Mouse (Mus musculus) hindbrain, embryonic 12.5 days (tissue): ENCODE results near the gene Slc25a18. TPM values are rescaled to one million over a fixed set of nuclear protein-coding genes. Genes with fewer than 3 reads are reported as not detected.

ENCODE experiments used
- ATAC-seq: fragments of 200-750 bp; cut with Nextera tagmentation; 2 replicates; pipeline ENCODE4 v1.8.0; 2017; ENCODE audit warnings: moderate TSS enrichment; ENCODE audit not compliant: low FRiP score
- H3K27ac ChIP-seq: fragments of 300-500 bp; sonication (generic); 2 replicates; pipeline ENCODE4 v1.5.1; 2016; ENCODE audit warnings: mild to moderate bottlenecking
- H3K27me3 ChIP-seq: fragments of 300-500 bp; sonication (generic); 2 replicates; pipeline ENCODE4 v1.6.1; 2016; ENCODE audit warnings: mild to moderate bottlenecking
- H3K36me3 ChIP-seq: fragments of 300-500 bp; sonication (generic); 2 replicates; pipeline ENCODE4 v1.6.1; 2016; ENCODE audit warnings: mild to moderate bottlenecking
- H3K4me1 ChIP-seq: fragments of 300-500 bp; sonication (generic); 2 replicates; pipeline ENCODE4 v1.6.1; 2016
- H3K4me2 ChIP-seq: fragments of 300-500 bp; sonication (generic); replicated peaks from 2 replicates; pipeline ENCODE4 v1.6.1; 2016; ENCODE audit warnings: mild to moderate bottlenecking
- H3K4me3 ChIP-seq: fragments of 300-500 bp; sonication (generic); 2 replicates; pipeline ENCODE4 v1.5.1; 2016; ENCODE audit warnings: mild to moderate bottlenecking
- H3K9ac ChIP-seq: fragments of 300-500 bp; sonication (generic); 2 replicates; pipeline ENCODE4 v1.6.1; 2016; ENCODE audit warnings: mild to moderate bottlenecking, moderate library complexity
- H3K9me3 ChIP-seq: fragments of 300-500 bp; sonication (generic); replicated peaks from 2 replicates; pipeline ENCODE4 v1.6.1; 2016; ENCODE audit warnings: mild to moderate bottlenecking
- WGBS: fragments of 180-500 bp; shearing (Covaris S2); methylation state at CpG from one replicate; pipeline ENCODE4 v1.1.7; 2016; 5-methylcytosine and 5-hydroxymethylcytosine counted together
- polyA plus RNA-seq: library from polyadenylated mRNA; unstranded; fragments of >200 nt; fragmentation: Nextera tagmentation; extraction: Ambion mirVana; gene quantifications from 2 replicates; pipeline ENCODE4 v1.2.1, GENCODE M21; 2016

Gene Slc25a18
- polyA plus RNA-seq, 1 experiment from 2014 or later, result 2.9 TPM

DNA sequence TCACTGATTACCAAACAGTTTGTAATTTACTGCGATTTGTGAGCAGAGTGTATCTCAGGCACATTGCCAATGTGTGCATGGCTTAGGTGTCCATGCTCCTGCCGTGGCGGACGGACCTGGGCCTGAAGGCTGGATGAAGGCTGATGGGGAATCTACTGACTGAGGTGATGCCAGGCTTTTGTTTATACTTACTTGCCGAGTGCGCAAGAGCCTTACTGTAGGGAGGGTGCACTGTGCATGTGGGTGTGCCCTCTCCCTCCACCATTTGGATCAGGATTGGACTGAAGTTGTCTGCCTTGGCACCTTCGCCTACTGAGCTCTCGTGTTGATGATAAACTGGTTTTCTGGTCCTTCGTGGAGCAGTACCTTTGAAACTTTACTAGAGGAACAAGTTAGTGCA lies 4.2 kb downstream of the Slc25a18 start:
- Histone ChIP-seq H3K9ac (no peak overlapping the region), H3K27ac (no peak overlapping the region), H3K4me3 (no peak overlapping the region), H3K27me3 (no peaks in the 10 kb centered on the region), H3K4me2 (no peak overlapping the region), H3K4me1 (peaks cover 15% of the 10 kb centered on the region), H3K36me3 (no peaks in the 10 kb centered on the region), H3K9me3 (no peaks in the 10 kb centered on the region)
- WGBS, result 92% methylated on average over 9 of the region's 9 CpGs
- ATAC-seq, result no peak

DNA sequence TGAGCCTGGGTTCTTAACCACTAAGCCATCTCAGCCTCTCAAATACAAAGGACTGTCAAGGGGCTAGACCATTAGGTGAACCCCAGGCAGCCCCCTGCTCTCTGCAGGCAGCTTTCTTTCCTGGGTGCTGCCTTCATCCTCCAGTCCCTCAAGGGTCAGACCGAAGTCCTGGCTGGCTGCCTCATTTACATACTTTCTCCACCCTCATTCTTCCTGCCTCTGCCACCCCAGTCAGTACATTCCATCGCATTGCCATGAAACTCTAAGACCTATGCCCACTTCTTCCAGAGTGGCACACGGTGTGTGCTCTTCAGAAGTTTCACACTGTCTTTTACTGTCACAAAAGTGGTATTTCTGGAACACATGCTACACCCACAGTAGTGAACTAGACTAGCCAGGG lies 4.8 kb downstream of the Slc25a18 start:
- H3K4me3 ChIP-seq, result no peak overlapping the region
- no peak overlapping the region for H3K4me2 ChIP-seq
- H3K27ac ChIP-seq, result no peak overlapping the region
- no peak for ATAC-seq
- H3K36me3 ChIP-seq, result no peaks in the 10 kb centered on the region
- 63% methylated on average over 3 of the region's 3 CpGs for WGBS
- H3K9me3 ChIP-seq, result no peaks in the 10 kb centered on the region
- H3K27me3 ChIP-seq, result no peaks in the 10 kb centered on the region
- H3K4me1 ChIP-seq, result peaks cover 11% of the 10 kb centered on the region
- H3K9ac ChIP-seq, result no peak overlapping the region

DNA sequence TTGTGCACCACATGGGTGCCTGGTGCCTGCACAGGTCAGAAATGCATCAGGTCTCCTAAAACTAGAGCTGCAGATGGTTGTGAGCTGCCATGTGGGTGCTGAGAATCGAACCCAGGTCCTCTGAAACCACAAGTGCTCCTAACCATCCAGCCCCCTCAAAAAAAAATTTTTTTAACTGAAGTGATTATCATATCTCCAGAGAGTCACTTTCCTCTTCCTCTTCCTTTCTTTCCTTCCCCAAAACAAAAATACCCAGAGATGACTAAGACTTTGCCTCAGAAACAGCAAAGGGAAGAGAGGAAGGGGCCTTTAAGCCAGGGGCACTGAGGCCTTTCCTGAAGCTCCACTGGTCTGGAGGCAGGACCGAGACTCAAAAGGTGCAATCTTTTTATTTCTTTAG lies 9.6 kb downstream of the Slc25a18 start:
- no peak for ATAC-seq

DNA sequence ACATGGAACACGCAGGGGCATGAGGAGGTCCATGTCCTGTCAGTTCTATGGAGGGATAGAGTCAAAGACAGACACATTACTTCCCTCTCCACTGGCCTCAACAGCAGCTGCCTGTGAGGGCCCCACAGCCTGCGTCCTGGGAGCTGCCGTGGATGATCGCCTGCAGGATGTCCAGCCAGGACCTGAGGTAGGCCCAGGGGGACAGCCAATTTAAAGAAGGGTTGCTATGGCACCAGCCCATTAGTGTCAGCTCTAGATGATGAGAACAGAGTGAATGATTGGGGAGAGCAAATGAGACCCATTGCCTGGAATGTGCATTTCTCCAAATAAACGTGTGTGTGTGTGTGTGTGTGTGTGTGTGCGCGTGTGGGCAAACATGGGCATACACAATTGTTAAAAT lies 11.0 kb downstream of the Slc25a18 start:
- H3K27me3 ChIP-seq, result no peaks in the 10 kb centered on the region
- no peak overlapping the region for H3K9ac ChIP-seq
- peaks cover 3% of the 10 kb centered on the region; the same call in 1 of the 2 replicates for H3K36me3 ChIP-seq
- WGBS, result 48% methylated on average over 7 of the region's 7 CpGs
- 0 out of 2 replicates have a peak overlapping the region, but pooled peaks have one; percentile 8 for H3K27ac ChIP-seq
- 0 out of 2 replicates have a peak, but pooled peaks have one; percentile 11 for ATAC-seq
- no peak overlapping the region for H3K4me2 ChIP-seq
- H3K9me3 ChIP-seq, result no peaks in the 10 kb centered on the region
- H3K4me3 ChIP-seq, result no peak overlapping the region
- peaks cover 7% of the 10 kb centered on the region for H3K4me1 ChIP-seq

More for the DNA sequence above, 9.6 kb downstream of the Slc25a18 start:
- H3K27ac ChIP-seq, result no peak overlapping the region
- H3K4me2 ChIP-seq, result no peak overlapping the region
- H3K4me3 ChIP-seq, result no peak overlapping the region
- H3K4me1 ChIP-seq, result peaks cover 7% of the 10 kb centered on the region
- H3K9ac ChIP-seq, result no peak overlapping the region
- H3K36me3 ChIP-seq, result no peaks in the 10 kb centered on the region
- H3K9me3 ChIP-seq, result no peaks in the 10 kb centered on the region
- H3K27me3 ChIP-seq, result no peaks in the 10 kb centered on the region
- 89% methylated on average over 2 of the region's 2 CpGs for WGBS

DNA sequence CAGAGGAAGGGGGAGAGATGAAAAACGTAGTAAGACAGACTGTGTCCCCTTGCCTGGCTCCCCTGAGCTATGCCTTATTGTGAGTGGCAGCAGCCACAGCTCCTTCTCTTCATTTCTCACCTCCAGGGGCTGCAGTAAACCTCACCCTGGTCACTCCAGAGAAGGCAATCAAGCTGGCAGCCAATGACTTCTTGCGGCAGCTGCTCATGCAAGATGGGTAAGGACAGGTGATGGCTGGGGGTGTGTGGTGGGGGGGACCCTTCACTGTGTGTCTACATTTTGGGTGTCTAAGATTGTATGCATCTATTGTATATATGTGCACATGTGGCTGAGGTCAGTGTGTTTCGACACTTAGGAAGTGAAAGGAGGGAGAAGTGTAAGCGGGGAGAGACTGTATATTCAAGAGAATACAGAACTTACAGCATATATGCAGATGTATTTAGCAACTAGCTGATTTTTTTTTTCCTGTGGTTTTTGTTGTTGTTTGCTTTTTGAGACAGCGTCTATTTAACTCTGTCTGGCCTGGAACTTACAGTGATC lies 14.8 kb downstream of the Slc25a18 start:
- 86% methylated on average over 5 of the region's 5 CpGs for WGBS
- no peaks in the 10 kb centered on the region for H3K27me3 ChIP-seq
- ATAC-seq, result no peak
- peaks cover 21% of the 10 kb centered on the region for H3K36me3 ChIP-seq
- H3K4me3 ChIP-seq, result no peak overlapping the region
- peaks cover 11% of the 10 kb centered on the region for H3K4me1 ChIP-seq
- H3K27ac ChIP-seq, result no peak overlapping the region
- H3K9ac ChIP-seq, result no peak overlapping the region
- no peak overlapping the region for H3K4me2 ChIP-seq
- no peaks in the 10 kb centered on the region for H3K9me3 ChIP-seq

DNA sequence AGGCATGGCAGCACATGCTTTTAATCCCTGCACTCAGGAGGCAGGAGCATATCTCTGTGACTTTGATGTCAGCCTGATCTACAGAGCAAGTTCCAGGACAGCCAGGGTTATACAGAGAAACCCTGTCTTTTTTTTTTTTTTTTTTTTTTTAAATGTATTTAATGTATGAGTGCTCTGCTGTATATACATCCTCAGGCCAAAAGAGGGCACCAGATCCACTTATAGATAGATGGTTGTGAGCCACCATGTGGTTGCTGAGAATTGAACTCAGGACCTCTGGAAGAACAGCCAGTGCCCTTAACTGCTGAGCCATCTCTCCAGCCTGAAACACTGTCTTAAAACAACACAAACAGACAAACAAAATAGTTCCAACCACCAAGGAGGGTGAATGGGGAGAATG lies 15.5 kb downstream of the Slc25a18 start:
- peaks cover 11% of the 10 kb centered on the region for H3K4me1 ChIP-seq
- no peak for ATAC-seq
- no peak overlapping the region for H3K4me3 ChIP-seq
- no peak overlapping the region for H3K9ac ChIP-seq
- H3K27ac ChIP-seq, result no peak overlapping the region
- H3K36me3 ChIP-seq, result peaks cover 29% of the 10 kb centered on the region
- no peaks in the 10 kb centered on the region for H3K27me3 ChIP-seq
- H3K4me2 ChIP-seq, result no peak overlapping the region
- no peaks in the 10 kb centered on the region for H3K9me3 ChIP-seq

DNA sequence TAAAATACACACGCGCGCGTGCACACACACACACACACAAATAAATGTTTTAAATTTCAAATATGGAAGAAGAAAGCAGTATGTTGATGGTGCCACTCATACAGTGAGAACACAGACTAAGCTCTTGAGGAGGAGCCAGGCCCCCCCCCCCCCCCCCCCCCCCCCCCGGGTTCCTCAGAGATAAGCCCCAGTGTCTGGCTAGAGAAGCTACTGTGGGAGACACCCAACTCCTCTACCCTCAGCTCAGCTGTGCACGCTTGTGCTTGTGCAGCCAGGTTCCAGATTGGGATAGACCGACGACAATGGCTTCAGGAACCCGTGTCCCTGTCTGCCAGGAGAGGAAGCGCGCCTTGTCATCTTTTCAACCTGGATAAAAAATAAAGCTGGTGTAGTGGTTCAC lies 16.8 kb downstream of the Slc25a18 start:
- H3K4me2 ChIP-seq, result no peak overlapping the region
- no peak overlapping the region for H3K27ac ChIP-seq
- no peaks in the 10 kb centered on the region for H3K9me3 ChIP-seq
- WGBS, result 93% methylated on average over 10 of the region's 11 CpGs
- peaks cover 4% of the 10 kb centered on the region; the same call in 1 of the 2 replicates for H3K4me1 ChIP-seq
- no peak overlapping the region for H3K9ac ChIP-seq
- no peak for ATAC-seq
- no peaks in the 10 kb centered on the region for H3K27me3 ChIP-seq
- peaks cover 41% of the 10 kb centered on the region for H3K36me3 ChIP-seq
- H3K4me3 ChIP-seq, result no peak overlapping the region

DNA sequence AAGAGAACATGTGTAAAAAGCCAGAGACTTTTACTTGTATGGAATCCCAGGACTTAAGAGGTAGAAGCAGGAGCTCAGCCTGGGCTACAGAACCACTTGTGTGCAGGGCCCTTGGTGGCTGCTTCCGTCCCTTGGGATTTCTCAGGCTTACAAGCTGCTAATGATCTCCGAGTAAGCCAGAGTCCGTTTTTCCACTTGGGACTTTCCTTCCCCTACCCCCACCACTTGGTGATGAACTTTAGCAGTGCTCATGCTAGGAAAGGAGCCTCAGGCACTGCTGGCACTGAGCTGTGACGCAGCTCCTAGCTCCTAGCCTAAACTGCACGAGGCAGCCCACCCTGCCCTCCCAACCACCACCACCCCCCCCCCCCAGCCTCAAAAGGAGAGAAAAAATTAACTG lies 17.3 kb downstream of the Slc25a18 start:
- 70% methylated on average over 5 of the region's 5 CpGs for WGBS
- no peak overlapping the region for H3K4me3 ChIP-seq
- no peak for ATAC-seq
- no peak overlapping the region for H3K9ac ChIP-seq
- H3K27me3 ChIP-seq, result no peaks in the 10 kb centered on the region
- no peaks in the 10 kb centered on the region for H3K9me3 ChIP-seq
- no peak overlapping the region for H3K4me2 ChIP-seq
- peaks cover 4% of the 10 kb centered on the region; the same call in 1 of the 2 replicates for H3K4me1 ChIP-seq
- peaks cover 47% of the 10 kb centered on the region for H3K36me3 ChIP-seq
- no peak overlapping the region for H3K27ac ChIP-seq

DNA sequence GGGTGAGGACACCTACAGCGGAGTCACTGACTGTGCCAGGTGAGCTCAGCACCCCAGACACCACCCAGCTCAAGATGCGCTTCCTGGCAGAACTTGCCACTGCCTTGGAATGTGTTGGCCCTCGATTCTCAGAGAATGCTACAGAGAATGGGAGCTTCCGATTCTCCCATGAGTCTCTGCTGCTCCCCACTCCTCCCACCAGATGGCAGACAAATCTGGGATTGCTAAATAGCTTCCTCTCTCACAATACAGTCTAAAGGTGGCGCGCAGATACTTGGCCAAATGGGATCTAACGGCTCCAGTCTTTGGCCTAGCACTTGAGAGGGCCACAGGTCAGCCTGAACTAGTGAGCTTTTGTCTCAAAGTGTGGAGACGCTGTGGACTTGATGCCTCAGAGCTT lies 19.6 kb downstream of the Slc25a18 start:
- no peak for ATAC-seq
- no peak overlapping the region for H3K4me3 ChIP-seq
- peaks cover 4% of the 10 kb centered on the region; the same call in 1 of the 2 replicates for H3K4me1 ChIP-seq
- no peaks in the 10 kb centered on the region for H3K9me3 ChIP-seq
- 91% methylated on average over 8 of the region's 8 CpGs for WGBS
- H3K27me3 ChIP-seq, result no peaks in the 10 kb centered on the region
- peaks cover 69% of the 10 kb centered on the region for H3K36me3 ChIP-seq
- H3K27ac ChIP-seq, result no peak overlapping the region
- H3K9ac ChIP-seq, result no peak overlapping the region
- H3K4me2 ChIP-seq, result no peak overlapping the region

DNA sequence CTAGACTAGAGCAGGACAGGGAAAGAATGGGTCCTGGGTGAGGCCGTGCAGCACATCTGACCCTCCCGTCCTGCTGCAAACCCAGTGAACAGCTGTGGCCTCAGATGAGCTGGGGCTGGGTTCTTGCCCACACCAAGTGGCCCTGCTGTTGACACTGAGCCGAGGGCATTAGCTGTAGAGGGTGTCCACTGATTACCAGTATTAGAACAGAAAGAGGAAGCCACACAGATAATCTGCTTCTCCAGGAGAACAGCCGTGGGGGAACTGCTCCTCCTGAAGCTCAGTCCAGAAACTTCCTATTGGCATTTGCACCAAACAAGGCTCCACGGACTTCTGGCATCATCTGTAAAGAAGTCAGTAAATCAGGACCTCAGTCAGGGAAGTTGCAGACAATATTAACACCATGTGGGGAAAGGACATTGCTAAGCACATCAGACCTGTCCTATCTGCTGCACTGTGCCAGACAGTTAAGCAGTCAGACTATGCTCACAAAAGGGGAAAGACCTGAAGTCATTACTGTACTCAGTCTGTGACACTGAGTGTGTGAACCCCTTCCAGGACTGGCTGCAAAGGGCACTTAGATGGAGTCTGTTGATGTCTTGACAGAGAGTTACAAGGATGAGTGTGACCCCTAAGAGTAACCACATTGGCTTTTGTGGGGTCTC lies 22.2 kb downstream of the Slc25a18 start:
- 90% methylated on average over 5 of the region's 5 CpGs for WGBS
- no peaks in the 10 kb centered on the region for H3K9me3 ChIP-seq
- no peak overlapping the region for H3K4me3 ChIP-seq
- H3K27ac ChIP-seq, result no peak overlapping the region
- no peak overlapping the region for H3K4me2 ChIP-seq
- peaks cover 3% of the 10 kb centered on the region; the same call in 1 of the 2 replicates for H3K4me1 ChIP-seq
- H3K9ac ChIP-seq, result no peak overlapping the region
- H3K27me3 ChIP-seq, result no peaks in the 10 kb centered on the region
- no peak for ATAC-seq
- peaks cover 90% of the 10 kb centered on the region for H3K36me3 ChIP-seq

DNA sequence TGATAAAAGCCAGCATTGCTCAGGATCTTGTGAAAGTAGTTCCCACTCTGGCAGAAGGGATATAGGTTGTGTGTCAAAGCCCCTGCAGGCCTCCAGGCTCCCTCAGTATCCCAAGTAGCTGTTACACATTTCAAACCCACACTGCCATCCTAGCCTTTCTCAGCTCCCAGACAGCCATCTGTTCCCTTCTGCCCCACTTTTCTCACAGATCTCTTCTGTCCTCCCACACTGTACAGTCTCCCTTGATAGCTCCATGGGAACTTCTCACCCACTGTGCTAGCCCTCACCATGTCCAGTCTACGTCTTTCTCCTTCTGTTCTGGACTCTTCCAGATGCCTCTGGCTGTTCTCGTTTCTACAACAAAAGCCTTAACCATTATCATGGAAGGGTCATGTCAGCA lies 22.7 kb downstream of the Slc25a18 start:
- Histone ChIP-seq H3K9ac (no peak overlapping the region), H3K4me2 (no peak overlapping the region), H3K4me3 (no peak overlapping the region), H3K27ac (no peak overlapping the region), H3K9me3 (no peaks in the 10 kb centered on the region), H3K36me3 (peaks cover 95% of the 10 kb centered on the region), H3K27me3 (no peaks in the 10 kb centered on the region), H3K4me1 (no peaks in the 10 kb centered on the region)
- ATAC-seq, result no peak
- WGBS, result 81% methylated on average over 2 of the region's 2 CpGs

DNA sequence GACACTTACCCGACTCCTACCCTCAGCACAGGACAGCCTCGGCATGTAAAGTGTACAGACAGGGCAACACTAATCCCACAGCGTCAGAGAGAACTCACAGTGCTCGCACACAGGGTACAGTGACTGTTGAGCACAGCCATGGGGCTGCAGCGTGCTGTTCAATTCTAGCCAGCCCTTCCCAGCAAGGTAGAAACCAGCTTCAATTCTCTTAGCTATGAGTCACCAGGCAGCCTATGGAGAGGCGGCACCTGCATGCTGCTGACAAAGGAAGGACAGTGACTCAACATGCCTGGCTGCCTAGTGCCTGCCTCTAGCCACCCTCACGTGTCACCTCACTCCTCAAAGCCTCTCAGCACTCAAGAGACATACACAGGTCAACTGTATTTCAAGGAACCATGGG lies 24.6 kb downstream of the Slc25a18 start:
- 94% methylated on average over 7 of the region's 7 CpGs for WGBS
- no peak overlapping the region for H3K9ac ChIP-seq
- ATAC-seq, result no peak
- H3K27ac ChIP-seq, result no peak overlapping the region
- H3K9me3 ChIP-seq, result no peaks in the 10 kb centered on the region
- H3K36me3 ChIP-seq, result peaks cover 96% of the 10 kb centered on the region
- no peak overlapping the region for H3K4me2 ChIP-seq
- H3K27me3 ChIP-seq, result no peaks in the 10 kb centered on the region
- no peak overlapping the region for H3K4me3 ChIP-seq
- H3K4me1 ChIP-seq, result no peaks in the 10 kb centered on the region

DNA sequence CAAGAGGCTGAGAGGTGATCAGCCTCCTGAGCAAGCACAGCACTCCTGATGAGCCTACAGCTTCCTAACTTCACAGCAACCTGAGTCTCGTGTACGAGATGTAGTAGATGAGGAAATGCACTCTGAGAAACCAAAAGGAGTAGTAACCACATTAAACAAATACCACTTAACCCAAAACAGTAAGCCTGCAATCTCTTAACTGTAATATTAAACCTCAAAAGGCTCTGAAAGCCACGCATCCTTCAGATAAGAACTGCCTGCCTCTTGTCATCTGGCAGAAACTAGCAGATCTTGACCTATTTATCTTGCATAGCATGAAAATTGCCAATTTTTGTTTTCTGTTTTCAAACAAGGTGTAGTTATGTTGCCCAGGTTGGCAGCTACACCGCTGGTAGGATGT lies 25.5 kb downstream of the Slc25a18 start:
- Histone ChIP-seq H3K4me1 (no peaks in the 10 kb centered on the region), H3K27ac (no peak overlapping the region), H3K4me2 (no peak overlapping the region), H3K9ac (no peak overlapping the region), H3K36me3 (peaks cover 96% of the 10 kb centered on the region), H3K9me3 (no peaks in the 10 kb centered on the region), H3K4me3 (no peak overlapping the region), H3K27me3 (no peaks in the 10 kb centered on the region)
- WGBS, result 91% methylated on average over 4 of the region's 4 CpGs
- no peak for ATAC-seq
